Mouse (Mus musculus) hindbrain, postnatal 0 days (tissue): ENCODE measurements around the gene Brf1. TPM values are rescaled to one million over a fixed set of nuclear protein-coding genes. Genes with fewer than 3 reads are reported as not detected.
A peak's percentile ranks its signal among the peaks of the same experiment; 100 is the strongest.

Source experiments
- ATAC-seq: fragments of 200-750 bp; cut with Nextera tagmentation; 2 replicates; pipeline ENCODE4 v1.8.0; 2017; ENCODE audit warnings: mild to moderate bottlenecking, moderate TSS enrichment, moderate library complexity
- DNase-seq: peaks from one replicate; pipeline ENCODE4 v3.0.0-alpha.2; 2015; ENCODE audit warnings: low spot score
- H3K27ac ChIP-seq: fragments of 300-500 bp; sonication (generic); 2 replicates; pipeline ENCODE4 v1.5.1; 2014; ENCODE audit warnings: mild to moderate bottlenecking
- H3K27me3 ChIP-seq: fragments of 300-500 bp; sonication (generic); 2 replicates; pipeline ENCODE4 v1.6.1; 2014; ENCODE audit warnings: low read length, mixed read lengths; ENCODE audit not compliant: insufficient read depth
- H3K36me3 ChIP-seq: fragments of 300-500 bp; sonication (generic); 2 replicates; pipeline ENCODE4 v1.6.1; 2014; ENCODE audit warnings: low read length, mixed read lengths; ENCODE audit not compliant: insufficient read depth
- H3K4me1 ChIP-seq: fragments of 300-500 bp; sonication (generic); 2 replicates; pipeline ENCODE4 v1.6.1; 2014; ENCODE audit warnings: antibody characterized with exemption, low read length, mixed read lengths; ENCODE audit not compliant: insufficient read depth
- H3K4me2 ChIP-seq: fragments of 300-500 bp; sonication (generic); 2 replicates; pipeline ENCODE4 v1.6.1; 2014; ENCODE audit warnings: low read depth, mild to moderate bottlenecking, low read length, moderate library complexity, mixed read lengths
- H3K4me3 ChIP-seq: fragments of 300-500 bp; sonication (generic); 2 replicates; pipeline ENCODE4 v1.5.1; 2014; ENCODE audit warnings: low read length
- H3K9ac ChIP-seq: fragments of 300-500 bp; sonication (generic); replicated peaks from 2 replicates; pipeline ENCODE4 v1.6.1; 2014; ENCODE audit warnings: mild to moderate bottlenecking, low read length, moderate library complexity, mixed read lengths
- H3K9me3 ChIP-seq: fragments of 300-500 bp; sonication (generic); 2 replicates; pipeline ENCODE4 v1.6.1; 2016; ENCODE audit warnings: low read length, mixed read lengths
- CTCF ChIP-seq: IDR thresholded peaks from 2 replicates; pipeline ENCODE4 v1.5.1; 2016; ENCODE audit warnings: antibody characterized with exemption, control low read depth, low read depth
- WGBS: fragments of 180-500 bp; shearing (Covaris S2); extraction: QIAGEN DNeasy Blood & Tissue Kit; methylation state at CpG from one replicate; pipeline ENCODE4 v1.1.7; 2014; 5-methylcytosine and 5-hydroxymethylcytosine counted together
- polyA plus RNA-seq: library from polyadenylated mRNA; unstranded; fragments of >200 nt; fragmentation: Nextera tagmentation; extraction: Ambion mirVana; gene quantifications from 2 replicates; pipeline ENCODE4 v1.2.1, GENCODE M21; 2015
- total RNA-seq: library from RNA; depleted of rRNA; stranded (reverse); fragments of >200 nt; gene quantifications from 2 replicates; pipeline ENCODE4 v1.2.3, GENCODE M21; 2014

Brf1 gene
- total and polyA plus RNA-seq, 2 experiments from 2014 or later: 29.4 to 39.0 TPM

- H3K4me1 ChIP-seq: peaks cover 17% of the 10 kb centered on the region
- no peaks in the 10 kb centered on the region for H3K9me3 ChIP-seq
- DNase-seq: peak; percentile 91
- peak overlapping the region; percentile 25 for H3K4me2 ChIP-seq
- no peak for TF ChIP-seq CTCF
- 36% methylated on average over 15 of the region's 15 CpGs for WGBS
- H3K27me3 ChIP-seq: no peaks in the 10 kb centered on the region
- H3K27ac ChIP-seq: peak overlapping the region; percentile 74
- peak; percentile 93 for ATAC-seq
- 0 out of 2 replicates have a peak overlapping the region, but pooled peaks have one; percentile 21 for H3K9ac ChIP-seq
- no peaks in the 10 kb centered on the region for H3K36me3 ChIP-seq
- no peak overlapping the region for H3K4me3 ChIP-seq
These were observed 41.3 kb upstream of the Brf1 start for GRCm38 (mm10) chr12:113041481-113042439.

- no peaks in the 10 kb centered on the region for H3K27me3 ChIP-seq
- no peaks in the 10 kb centered on the region for H3K9me3 ChIP-seq
- no peak overlapping the region for H3K4me2 ChIP-seq
- H3K4me3 ChIP-seq: no peak overlapping the region
- DNase-seq: no peak
- H3K27ac ChIP-seq: no peak overlapping the region
- H3K9ac ChIP-seq: no peak overlapping the region
- peaks cover 17% of the 10 kb centered on the region for H3K4me1 ChIP-seq
- no peak for ATAC-seq
- WGBS: 87% methylated on average over 4 of the region's 4 CpGs
- no peak for TF ChIP-seq CTCF
- H3K36me3 ChIP-seq: no peaks in the 10 kb centered on the region
These were observed 37.9 kb upstream of the Brf1 start for GRCm38 (mm10) chr12:113038414-113038813.

DNA sequence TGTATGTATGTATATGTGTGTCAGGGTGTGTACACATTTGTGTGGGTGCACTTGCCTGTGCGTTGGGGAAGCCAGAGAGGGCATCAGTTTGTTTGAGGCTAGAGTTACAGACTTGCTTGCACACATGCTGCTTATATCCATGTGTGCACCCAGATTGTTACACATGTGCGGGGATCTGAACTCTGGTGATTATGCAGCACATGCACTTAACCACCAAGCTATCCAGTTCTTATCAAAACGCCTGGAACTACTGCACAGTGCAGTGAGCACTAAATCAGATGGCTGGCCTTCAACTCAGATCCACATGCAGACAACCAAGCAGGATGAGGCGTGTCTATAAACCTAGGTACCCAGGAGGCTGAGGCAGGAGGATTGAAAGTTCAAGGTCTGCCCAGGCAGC, 36.5 kb upstream of the Brf1 start:
- no peak for TF ChIP-seq CTCF
- no peak for DNase-seq
- Histone ChIP-seq H3K4me3 (no peak overlapping the region), H3K4me2 (no peak overlapping the region), H3K27me3 (no peaks in the 10 kb centered on the region), H3K4me1 (peaks cover 10% of the 10 kb centered on the region), H3K9me3 (no peaks in the 10 kb centered on the region), H3K9ac (no peak overlapping the region), H3K36me3 (no peaks in the 10 kb centered on the region), H3K27ac (no peak overlapping the region)
- 89% methylated on average over 4 of the region's 4 CpGs for WGBS
- ATAC-seq: no peak

- H3K36me3 ChIP-seq: no peaks in the 10 kb centered on the region
- 86% methylated on average over 2 of the region's 2 CpGs for WGBS
- ATAC-seq: no peak
These were observed 34.6 kb upstream of the Brf1 start for GRCm38 (mm10) chr12:113035093-113035492.

DNA sequence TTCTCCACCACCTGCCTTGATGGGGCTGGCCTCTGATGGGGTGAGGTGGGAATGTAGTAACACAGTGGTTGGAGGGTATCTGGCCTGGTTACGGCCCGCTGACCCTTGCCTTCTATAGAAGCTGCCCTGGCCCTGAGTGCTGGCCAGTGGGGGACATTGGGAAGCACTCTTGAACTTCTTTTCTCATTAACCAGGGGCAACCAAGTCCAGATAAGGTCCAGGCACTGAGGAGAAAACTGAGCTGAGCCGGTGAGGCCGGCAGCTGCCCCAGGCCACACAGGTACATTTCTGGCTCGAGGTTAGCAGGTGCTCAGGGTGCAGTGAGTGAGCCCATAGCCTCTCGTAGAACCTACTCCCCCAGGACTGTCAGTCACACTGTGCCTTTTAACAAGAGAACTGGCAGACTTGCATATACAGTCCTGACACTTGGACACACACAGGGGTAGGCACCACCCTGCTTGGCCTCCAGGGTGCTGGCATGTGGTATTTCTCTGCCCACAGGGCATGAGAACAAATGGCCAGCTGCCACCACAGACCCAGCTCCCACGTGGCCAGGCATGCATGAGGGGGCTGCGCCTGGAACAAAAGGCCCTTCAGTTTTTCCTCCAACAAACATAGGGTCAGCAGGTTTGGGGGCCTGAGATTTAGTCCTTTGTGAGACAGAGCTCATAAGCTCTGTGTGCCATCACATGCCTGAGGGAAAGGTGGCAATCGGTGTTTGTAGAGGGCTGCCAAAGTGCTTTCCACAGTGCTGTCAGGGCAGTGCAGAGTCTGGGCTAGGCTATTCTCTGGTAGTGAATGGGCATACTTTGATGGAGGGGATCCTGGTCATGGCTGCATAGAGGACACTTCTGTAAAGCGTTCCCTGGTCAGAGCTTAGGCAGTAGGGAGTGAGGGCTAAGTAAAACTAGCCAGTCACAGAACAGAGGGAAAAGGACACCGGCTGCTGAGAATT, 32.1 kb upstream of the Brf1 start:
- WGBS: 43% methylated on average over 11 of the region's 11 CpGs
- Histone ChIP-seq H3K9me3 (no peaks in the 10 kb centered on the region), H3K4me2 (no peak overlapping the region), H3K4me1 (peaks cover 6% of the 10 kb centered on the region), H3K9ac (no peak overlapping the region), H3K36me3 (no peaks in the 10 kb centered on the region), H3K27ac (peak overlapping the region; percentile 59; the same call in 1 of the 2 replicates), H3K4me3 (no peak overlapping the region), H3K27me3 (no peaks in the 10 kb centered on the region)
- DNase-seq (peak; percentile 69), ATAC-seq (peak; percentile 74)
- peak; percentile 35; the same call in 1 of the 2 replicates for TF ChIP-seq CTCF

More at GRCm38 (mm10) chr12:113035093-113035492, 34.6 kb upstream of the Brf1 start:
- no peak overlapping the region for H3K9ac ChIP-seq
- H3K9me3 ChIP-seq: no peaks in the 10 kb centered on the region
- no peak overlapping the region for H3K27ac ChIP-seq
- no peaks in the 10 kb centered on the region for H3K27me3 ChIP-seq
- no peak overlapping the region for H3K4me2 ChIP-seq
- TF ChIP-seq CTCF: no peak
- H3K4me3 ChIP-seq: no peak overlapping the region
- H3K4me1 ChIP-seq: no peaks in the 10 kb centered on the region
- DNase-seq: no peak

DNA sequence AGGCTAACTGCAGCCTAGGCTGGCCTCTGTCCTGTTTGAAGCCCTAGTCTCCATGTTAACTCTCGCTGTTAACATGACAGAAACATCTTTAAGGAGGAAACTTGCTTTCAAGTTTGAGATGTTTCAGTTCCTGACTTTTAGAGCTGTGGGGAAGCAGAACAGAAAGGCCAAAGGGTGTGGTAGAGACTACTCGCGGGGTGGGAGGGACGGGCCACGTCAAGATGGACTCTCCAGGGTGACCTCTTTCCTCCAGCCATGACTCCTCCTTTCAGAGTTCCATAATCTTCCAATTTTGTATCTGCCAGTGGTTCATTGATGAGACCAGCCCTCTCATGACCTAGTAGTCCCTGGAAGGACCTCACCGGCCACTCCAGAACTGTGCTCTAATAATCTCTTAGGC, 30.9 kb upstream of the Brf1 start:
- DNase-seq: no peak
- Histone ChIP-seq H3K4me1 (peaks cover 6% of the 10 kb centered on the region), H3K4me2 (no peak overlapping the region), H3K4me3 (no peak overlapping the region), H3K27me3 (no peaks in the 10 kb centered on the region), H3K9me3 (no peaks in the 10 kb centered on the region), H3K27ac (no peak overlapping the region), H3K9ac (no peak overlapping the region), H3K36me3 (no peaks in the 10 kb centered on the region)
- WGBS: 87% methylated on average over 6 of the region's 6 CpGs
- TF ChIP-seq CTCF: no peak
- ATAC-seq: no peak
